ENCODE assay signal across 14 mouse cellular contexts in genomic region chr11:114294511-114295250, GRCm38 (mm10).
A peak's percentile ranks its signal among the peaks of the same experiment; 100 is the strongest.
DNase-seq lines count a peak whose midpoint lies in the region; ATAC-seq and TF ChIP-seq lines count a peak whose summit lies in the region.
"Had no signal": no experiment of that assay in that cellular context is flagged by ENCODE, and none has a peak within 500 bp of the region (broad histone marks: within the 10 kb centered on the region; RNA-seq: fewer than 3 reads in every experiment).

No protein-coding gene starts in this region.

- no peak overlapping the region for H3K4me2 ChIP-seq in forebrain, embryonic 12.5 days
- H3K4me2 ChIP-seq in midbrain, embryonic 13.5 days (replicated peaks) = no peak overlapping the region
- H3K4me2 ChIP-seq in midbrain, embryonic 16.5 days (ENCODE audit: low read length) = no peak overlapping the region
- no peak overlapping the region for H3K4me2 ChIP-seq in hindbrain, postnatal 0 days (ENCODE audit: low read depth, low read length)
- H3K4me2 ChIP-seq: liver, embryonic 11.5 days had no signal

- no peaks in the 10 kb centered on the region for H3K36me3 ChIP-seq in forebrain, embryonic 12.5 days (replicated peaks)
- H3K36me3 ChIP-seq in forebrain, embryonic 10.5 days (replicated peaks) = no peaks in the 10 kb centered on the region
- no peaks in the 10 kb centered on the region for H3K36me3 ChIP-seq in midbrain, embryonic 13.5 days
- no peaks in the 10 kb centered on the region for H3K36me3 ChIP-seq in midbrain, embryonic 16.5 days (ENCODE audit: control insufficient read depth, insufficient read depth, low read length)
- H3K36me3 ChIP-seq in hindbrain, postnatal 0 days (ENCODE audit: insufficient read depth, low read length) = no peaks in the 10 kb centered on the region

- peaks cover 5% of the 10 kb centered on the region; the same call in 1 of the 2 replicates for H3K4me1 ChIP-seq in forebrain, embryonic 12.5 days
- peaks cover 13% of the 10 kb centered on the region for H3K4me1 ChIP-seq in forebrain, embryonic 10.5 days
- H3K4me1 ChIP-seq in midbrain, embryonic 13.5 days (replicated peaks) = peaks cover 17% of the 10 kb centered on the region; the same call in 1 of the 2 replicates
- H3K4me1 ChIP-seq in midbrain, embryonic 16.5 days (ENCODE audit: control insufficient read depth, insufficient read depth, low read length) = peaks cover 11% of the 10 kb centered on the region
- H3K4me1 ChIP-seq in hindbrain, postnatal 0 days (ENCODE audit: insufficient read depth, low read length) = peaks cover 17% of the 10 kb centered on the region

- no peak overlapping the region for H3K9ac ChIP-seq in forebrain, embryonic 12.5 days
- H3K9ac ChIP-seq in midbrain, embryonic 13.5 days (replicated peaks) = no peak overlapping the region
- H3K9ac ChIP-seq in midbrain, embryonic 16.5 days (ENCODE audit: low read depth, low read length) = no peak overlapping the region
- H3K9ac ChIP-seq in hindbrain, postnatal 0 days (replicated peaks; ENCODE audit: low read length) = no peak overlapping the region

- no peaks in the 10 kb centered on the region for H3K27me3 ChIP-seq in forebrain, embryonic 12.5 days
- no peaks in the 10 kb centered on the region for H3K27me3 ChIP-seq in forebrain, embryonic 10.5 days (ENCODE audit: poor library complexity, severe bottlenecking)
- H3K27me3 ChIP-seq in midbrain, embryonic 13.5 days = no peaks in the 10 kb centered on the region
- no peaks in the 10 kb centered on the region for H3K27me3 ChIP-seq in midbrain, embryonic 16.5 days (ENCODE audit: control insufficient read depth, insufficient read depth, low read depth, low read length)
- no peaks in the 10 kb centered on the region for H3K27me3 ChIP-seq in hindbrain, postnatal 0 days (ENCODE audit: insufficient read depth, low read length)

- 0 out of 2 replicates have a peak overlapping the region, but pooled peaks have one; percentile 8 for H3K27ac ChIP-seq in forebrain, embryonic 12.5 days
- H3K27ac ChIP-seq in forebrain, embryonic 10.5 days = no peak overlapping the region
- H3K27ac ChIP-seq in midbrain, embryonic 13.5 days = no peak overlapping the region
- H3K27ac ChIP-seq in midbrain, embryonic 16.5 days (ENCODE audit: low read length) = no peak overlapping the region
- H3K27ac ChIP-seq in hindbrain, postnatal 0 days = no peak overlapping the region
- H3K27ac ChIP-seq: gastrocnemius, adult 2 months; layer of hippocampus, adult 2 months had no signal

- no peak for TF ChIP-seq CTCF in hindbrain, postnatal 0 days (IDR thresholded peaks at IDR 0.05; ENCODE audit: low read depth)

- H3K9me3 ChIP-seq in forebrain, embryonic 12.5 days = no peaks in the 10 kb centered on the region
- no peaks in the 10 kb centered on the region for H3K9me3 ChIP-seq in forebrain, embryonic 10.5 days
- no peaks in the 10 kb centered on the region for H3K9me3 ChIP-seq in midbrain, embryonic 13.5 days
- H3K9me3 ChIP-seq in midbrain, embryonic 16.5 days (replicated peaks; ENCODE audit: control insufficient read depth, low read length, poor library complexity, severe bottlenecking) = no peaks in the 10 kb centered on the region
- H3K9me3 ChIP-seq in hindbrain, postnatal 0 days (ENCODE audit: low read length) = no peaks in the 10 kb centered on the region

- no peak for DNase-seq in forebrain, embryonic 10.5 days (ENCODE audit: extremely low spot score, low spot score)
- DNase-seq in cerebellum, postnatal 14 days = peak; percentile 71 to 76
- peak; percentile 80 for DNase-seq in hindbrain, postnatal 0 days (ENCODE audit: low spot score)
- DNase-seq in spleen, postnatal 14 days (ENCODE audit: low spot score in 2 of 2) = no peak
- no peak for DNase-seq in frontal cortex, postnatal 14 days (ENCODE audit: low spot score in 2 of 2)
- DNase-seq: gastrocnemius, adult 2 months; heart, postnatal 4 days; kidney, adult 9 months had no signal

- 63% methylated on average over 5 of the region's 5 CpGs for WGBS in forebrain, embryonic 12.5 days
- 81% methylated on average over 5 of the region's 5 CpGs for WGBS in forebrain, embryonic 10.5 days
- 69% methylated on average over 5 of the region's 5 CpGs for WGBS in midbrain, embryonic 13.5 days
- WGBS in midbrain, embryonic 16.5 days = 52% methylated on average over 5 of the region's 5 CpGs
- WGBS in hindbrain, postnatal 0 days = 33% methylated on average over 5 of the region's 5 CpGs

- no peak overlapping the region for H3K4me3 ChIP-seq in forebrain, embryonic 12.5 days (replicated peaks)
- no peak overlapping the region for H3K4me3 ChIP-seq in forebrain, embryonic 10.5 days
- no peak overlapping the region for H3K4me3 ChIP-seq in midbrain, embryonic 13.5 days (replicated peaks)
- H3K4me3 ChIP-seq in midbrain, embryonic 16.5 days (ENCODE audit: low read depth, low read length) = no peak overlapping the region
- no peak overlapping the region for H3K4me3 ChIP-seq in hindbrain, postnatal 0 days (ENCODE audit: low read length)
- H3K4me3 ChIP-seq: gastrocnemius, adult 2 months; layer of hippocampus, adult 2 months had no signal

- ATAC-seq in forebrain, embryonic 12.5 days (ENCODE audit: low FRiP score) = peak; percentile 67; the same call in 1 of the 2 replicates
- ATAC-seq in midbrain, embryonic 13.5 days = peak; percentile 68; the same call in 1 of the 2 replicates
- no peak for ATAC-seq in midbrain, embryonic 16.5 days
- ATAC-seq in hindbrain, postnatal 0 days = peak; percentile 63; the same call in 1 of the 2 replicates
- ATAC-seq: lung, postnatal 0 days had no signal

Comparison
In these comparisons a context has a peak if more than half of its experiments do, and no peak if none do; other contexts are left out.
1. DNase-seq: peak in cerebellum, postnatal 14 days (2 of 2) and hindbrain, postnatal 0 days (single experiment); none in forebrain, embryonic 10.5 days (single experiment), spleen, postnatal 14 days (0 of 2) and frontal cortex, postnatal 14 days (0 of 2).